Mouse (Mus musculus): ENCODE data around the gene Sez6l. TPM values are rescaled to one million over a fixed set of nuclear protein-coding genes. Genes with fewer than 3 reads are reported as not detected.

Gene Sez6l
- total and polyA plus RNA-seq, 3 experiments, result not detected

DNA sequence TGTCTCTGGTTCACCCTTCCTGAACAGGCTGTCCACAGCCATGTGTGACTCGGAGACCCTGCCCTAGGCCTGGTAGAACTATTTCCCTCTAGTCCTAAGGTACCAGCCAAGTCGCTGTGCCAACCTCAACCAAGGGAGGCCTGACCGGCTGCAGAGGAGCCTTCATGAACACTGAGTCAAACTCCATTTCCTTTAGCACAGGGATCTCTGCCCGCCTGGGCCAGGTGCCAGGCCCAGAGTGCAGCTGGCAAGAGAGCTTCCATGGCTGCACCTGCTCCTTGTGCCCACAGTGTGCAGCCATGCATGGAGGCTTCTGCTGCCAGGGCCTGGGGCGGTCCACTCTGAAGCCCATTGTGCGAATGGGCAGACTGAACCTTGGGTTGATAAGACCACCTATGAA, 20.9 kb upstream of the Sez6l start:
- no peak overlapping the region for H3K4me3 ChIP-seq (replicated peaks in 1 of 3; ENCODE audit: low read depth in 2 of 3, low read length in 2 of 3, poor library complexity in 1 of 3)
- no peak overlapping the region for H3K27ac ChIP-seq (ENCODE audit: insufficient read depth, low read depth)
- in situ Hi-C loops (cut with MboI; ENCODE audit: low pct_ligation_motif_present, low pct_unique_long_range_greater_than_20kb, low sequenced_read_pairs), result no loop called here
- dilution Hi-C loops (cut with MboI; ENCODE audit: extremely low pct_ligation_motif_present, extremely low pct_unique_long_range_greater_than_20kb, low sequenced_read_pairs), result no loop called here
- no peaks in the 10 kb centered on the region for H3K4me1 ChIP-seq (ENCODE audit: control insufficient read depth in 1 of 2, insufficient read depth in 2 of 2)
- peaks cover 90% of the 10 kb centered on the region for H3K9me3 ChIP-seq (replicated peaks; ENCODE audit: low read length)
- DNase-seq (ENCODE audit: extremely low read depth), result no peak
- no peaks in the 10 kb centered on the region for H3K79me2 ChIP-seq (replicated peaks; ENCODE audit: control insufficient read depth, extremely low read depth, insufficient read depth, poor library complexity, severe bottlenecking)
- no peak overlapping the region for H3K4me2 ChIP-seq (ENCODE audit: insufficient read depth, low read depth, poor library complexity, severe bottlenecking)
- H3K9ac ChIP-seq (ENCODE audit: insufficient read depth, low read depth), result no peak overlapping the region
- no peaks in the 10 kb centered on the region for H3K36me3 ChIP-seq (replicated peaks in 1 of 2; ENCODE audit: control insufficient read depth in 1 of 2, insufficient read depth in 1 of 2, low read length in 1 of 2)
- H3K27me3 ChIP-seq (replicated peaks), result no peaks in the 10 kb centered on the region
- TF ChIP-seq CTCF (conservative IDR thresholded peaks at IDR 0.05 in 1 of 2, IDR thresholded peaks at IDR 0.05 in 1 of 2; ENCODE audit: low read depth in 2 of 2, low read length in 2 of 2) (no peak), POLR2AphosphoS2 (IDR thresholded peaks at IDR 0.05; ENCODE audit: low read depth, low read length) (no peak), RCOR1 (conservative IDR thresholded peaks at IDR 0.05; ENCODE audit: low read depth, low read length) (no peak), PAX5 (IDR thresholded peaks at IDR 0.05; ENCODE audit: low read length) (no peak), CHD1 (IDR thresholded peaks at IDR 0.05; ENCODE audit: low read depth, low read length) (no peak), SIN3A (IDR thresholded peaks at IDR 0.05; ENCODE audit: low read length) (no peak), MXI1 (IDR thresholded peaks at IDR 0.05; ENCODE audit: low read depth, low read length) (no peak), IRF4 (IDR thresholded peaks at IDR 0.05; ENCODE audit: low read depth, low read length) (no peak), ETS1 (conservative IDR thresholded peaks at IDR 0.05; ENCODE audit: low read depth, low read length) (no peak), MAZ (IDR thresholded peaks at IDR 0.05; ENCODE audit: low read depth, low read length) (no peak), ZKSCAN1 (IDR thresholded peaks at IDR 0.05; ENCODE audit: borderline replicate concordance, low read depth, low read length) (no peak), RAD21 (IDR thresholded peaks at IDR 0.05; ENCODE audit: low read depth, low read length) (no peak), JUN (IDR thresholded peaks at IDR 0.05; ENCODE audit: insufficient read depth, low read depth, low read length) (no peak)

DNA sequence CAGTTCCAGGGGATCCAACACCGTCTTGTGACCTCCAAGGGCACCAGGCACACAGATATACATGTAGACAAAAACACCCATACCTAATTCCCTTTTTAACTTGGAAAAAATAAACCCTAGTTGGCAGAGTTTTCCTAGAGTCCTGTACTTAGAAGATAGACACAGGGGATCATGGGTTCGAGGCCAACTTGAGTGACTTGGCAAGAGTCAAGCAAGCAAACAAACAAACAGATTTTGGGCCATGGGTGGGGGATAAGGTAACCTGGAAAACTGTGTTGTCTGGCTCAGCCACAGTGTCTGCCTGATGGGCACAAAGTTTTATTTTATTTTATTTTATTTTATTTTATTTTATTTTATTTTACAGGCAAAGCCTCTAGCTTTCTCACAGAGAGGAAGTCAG, 20.3 kb upstream of the Sez6l start:
- TF ChIP-seq MYC (IDR thresholded peaks at IDR 0.05; ENCODE audit: low read depth, low read length) (no peak), UBTF (IDR thresholded peaks at IDR 0.05; ENCODE audit: low read depth, low read length) (no peak)
- Histone ChIP-seq H3K27ac (ENCODE audit: insufficient read depth, low read depth) (no peak overlapping the region), H3K4me2 (ENCODE audit: insufficient read depth, low read depth, poor library complexity, severe bottlenecking) (no peak overlapping the region), H3K4me1 (ENCODE audit: control insufficient read depth in 1 of 2, insufficient read depth in 2 of 2) (no peaks in the 10 kb centered on the region), H3K9me3 (replicated peaks; ENCODE audit: low read length) (peaks cover 90% of the 10 kb centered on the region), H3K9ac (ENCODE audit: insufficient read depth, low read depth) (no peak overlapping the region), H3K79me2 (replicated peaks; ENCODE audit: control insufficient read depth, extremely low read depth, insufficient read depth, poor library complexity, severe bottlenecking) (no peaks in the 10 kb centered on the region), H3K4me3 (replicated peaks in 1 of 3; ENCODE audit: low read depth in 2 of 3, low read length in 2 of 3, poor library complexity in 1 of 3) (no peak overlapping the region), H3K36me3 (replicated peaks in 1 of 2; ENCODE audit: control insufficient read depth in 1 of 2, insufficient read depth in 1 of 2, low read length in 1 of 2) (no peaks in the 10 kb centered on the region), H3K27me3 (replicated peaks) (no peaks in the 10 kb centered on the region)
- no peak for DNase-seq (ENCODE audit: extremely low read depth)
- dilution Hi-C loops (cut with MboI; ENCODE audit: extremely low pct_ligation_motif_present, extremely low pct_unique_long_range_greater_than_20kb, low sequenced_read_pairs), result no loop called here
- in situ Hi-C loops (cut with MboI; ENCODE audit: low pct_ligation_motif_present, low pct_unique_long_range_greater_than_20kb, low sequenced_read_pairs), result no loop called here

DNA sequence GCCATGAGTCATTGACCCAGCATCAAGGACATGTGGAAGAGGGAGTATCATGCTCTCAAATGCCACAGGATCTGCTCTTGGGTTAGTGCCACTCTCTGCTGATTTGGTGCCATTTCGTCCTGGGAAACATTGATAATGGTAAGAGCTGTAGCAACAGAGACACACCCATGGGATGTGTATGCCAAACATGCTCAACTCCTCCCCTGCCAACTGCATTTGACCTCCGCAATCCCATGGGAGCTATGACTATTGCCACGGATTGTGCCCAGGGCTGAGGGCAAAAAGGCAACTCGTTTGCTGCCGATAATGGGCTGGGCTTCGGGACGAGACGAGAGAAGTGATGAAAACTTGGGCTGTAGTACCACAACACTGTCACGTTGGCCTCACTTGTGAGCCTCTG, 19.7 kb upstream of the Sez6l start:
- H3K4me1 ChIP-seq (ENCODE audit: control insufficient read depth in 1 of 2, insufficient read depth in 2 of 2), result no peaks in the 10 kb centered on the region
- no peak overlapping the region for H3K9ac ChIP-seq (ENCODE audit: insufficient read depth, low read depth)
- no peaks in the 10 kb centered on the region for H3K27me3 ChIP-seq (replicated peaks)
- H3K4me3 ChIP-seq (replicated peaks in 1 of 3; ENCODE audit: low read depth in 2 of 3, low read length in 2 of 3, poor library complexity in 1 of 3), result no peak overlapping the region
- no peaks in the 10 kb centered on the region for H3K79me2 ChIP-seq (replicated peaks; ENCODE audit: control insufficient read depth, extremely low read depth, insufficient read depth, poor library complexity, severe bottlenecking)
- no peak for TF ChIP-seq USF2 (conservative IDR thresholded peaks at IDR 0.05; ENCODE audit: low read depth, low read length)
- no peak for TF ChIP-seq GABPA (IDR thresholded peaks at IDR 0.05; ENCODE audit: insufficient replicate concordance, low read depth, low read length)
- no peak for TF ChIP-seq JUND (conservative IDR thresholded peaks at IDR 0.05; ENCODE audit: low read depth, low read length)
- TF ChIP-seq PAX5 (IDR thresholded peaks at IDR 0.05; ENCODE audit: low read length), result no peak
- no peak for TF ChIP-seq RCOR1 (conservative IDR thresholded peaks at IDR 0.05; ENCODE audit: low read depth, low read length)
- DNase-seq (ENCODE audit: extremely low read depth), result no peak
- peaks cover 90% of the 10 kb centered on the region for H3K9me3 ChIP-seq (replicated peaks; ENCODE audit: low read length)
- dilution Hi-C loops (cut with MboI; ENCODE audit: extremely low pct_ligation_motif_present, extremely low pct_unique_long_range_greater_than_20kb, low sequenced_read_pairs) (no loop called here), in situ Hi-C loops (cut with MboI; ENCODE audit: low pct_ligation_motif_present, low pct_unique_long_range_greater_than_20kb, low sequenced_read_pairs) (no loop called here)
- H3K4me2 ChIP-seq (ENCODE audit: insufficient read depth, low read depth, poor library complexity, severe bottlenecking), result no peak overlapping the region
- H3K27ac ChIP-seq (ENCODE audit: insufficient read depth, low read depth), result no peak overlapping the region
- H3K36me3 ChIP-seq (replicated peaks in 1 of 2; ENCODE audit: control insufficient read depth in 1 of 2, insufficient read depth in 1 of 2, low read length in 1 of 2), result no peaks in the 10 kb centered on the region
